Mouse (Mus musculus): ENCODE data around the gene Gm10073. TPM values are rescaled to one million over a fixed set of nuclear protein-coding genes. Genes with fewer than 3 reads are reported as not detected.
"Not testable (repeated sequence)": the region's sequence is repeated elsewhere in the genome, so short reads cannot be mapped to it uniquely, and the experiment has no call there.

The Gm10073 gene
- polyA plus RNA-seq (2015; fragmentation: Nextera tagmentation; extraction: Ambion mirVana), result 7.2 and 7.3 TPM in 2 replicates

- not testable (repeated sequence) for H3K36me3 ChIP-seq (replicated peaks; ENCODE audit: insufficient read depth, low read length); H3K9me3 ChIP-seq (ENCODE audit: low read length); H3K4me3 ChIP-seq (ENCODE audit: low read depth, low read length); DNase-seq; H3K4me2 ChIP-seq (ENCODE audit: low read depth, low read length); H3K27ac ChIP-seq (ENCODE audit: low read depth); H3K27me3 ChIP-seq (ENCODE audit: insufficient read depth, low read length); H3K9ac ChIP-seq (replicated peaks)
- peaks cover 26% of the 10 kb centered on the region for H3K4me1 ChIP-seq (ENCODE audit: insufficient read depth)
- 36% methylated on average over 20 of the region's 20 CpGs for WGBS (ENCODE audit: insufficient replicate concordance)
- ATAC-seq, result peak; percentile 47; the same call in 1 of the 2 replicates
Measured at GRCm38 (mm10) chr8:106573168-106573567, at the start of gene Gm10073. Gm10073 (minus strand) TSS chr8:106573461.

GRCm38 (mm10) chr8:106623016-106623415, 49.8 kb upstream of the Gm10073 start:
- H3K9me3 ChIP-seq (ENCODE audit: low read length), result no peaks in the 10 kb centered on the region
- peak overlapping the region; percentile 33 for H3K4me2 ChIP-seq (ENCODE audit: low read depth, low read length)
- TF ChIP-seq EP300 (IDR thresholded peaks at IDR 0.05; ENCODE audit: low read depth) (no peak), CTCF (IDR thresholded peaks at IDR 0.05; ENCODE audit: low read depth) (no peak)
- no peak overlapping the region for H3K9ac ChIP-seq (replicated peaks)
- H3K36me3 ChIP-seq (replicated peaks; ENCODE audit: insufficient read depth, low read length), result no peaks in the 10 kb centered on the region
- H3K4me3 ChIP-seq (ENCODE audit: low read depth, low read length), result no peak overlapping the region
- DNase-seq (no peak), ATAC-seq (peak; percentile 40)
- H3K27me3 ChIP-seq (ENCODE audit: insufficient read depth, low read length), result no peaks in the 10 kb centered on the region
- H3K27ac ChIP-seq (ENCODE audit: low read depth), result peak overlapping the region; percentile 68
- H3K4me1 ChIP-seq (ENCODE audit: insufficient read depth), result peaks cover 13% of the 10 kb centered on the region
- 43% methylated on average over 5 of the region's 5 CpGs for WGBS (ENCODE audit: insufficient replicate concordance)

DNA sequence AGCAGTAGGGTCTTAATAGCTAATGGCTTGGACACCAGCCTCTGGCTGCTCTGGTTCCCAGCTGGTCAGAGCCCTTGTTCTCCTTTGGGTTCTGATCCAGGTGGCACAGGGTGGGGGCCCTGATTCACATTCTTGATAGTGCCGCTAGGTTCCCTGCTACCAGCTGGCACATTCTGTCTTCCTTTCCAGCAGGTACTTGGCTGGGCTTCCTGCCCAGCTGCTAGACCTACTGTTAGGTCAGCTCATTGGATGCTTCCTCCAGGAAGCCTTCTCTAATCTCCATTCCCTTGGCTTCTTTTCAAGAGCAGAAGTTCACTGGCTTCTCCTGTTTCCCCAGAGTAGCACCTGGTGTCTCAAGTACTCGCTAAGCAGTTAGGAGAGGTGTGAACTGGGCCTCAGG, 47.2 kb upstream of the Gm10073 start:
- Histone ChIP-seq H3K9ac (replicated peaks) (no peak overlapping the region), H3K4me2 (ENCODE audit: low read depth, low read length) (no peak overlapping the region), H3K4me3 (ENCODE audit: low read depth, low read length) (no peak overlapping the region), H3K27me3 (ENCODE audit: insufficient read depth, low read length) (no peaks in the 10 kb centered on the region), H3K27ac (ENCODE audit: low read depth) (peak overlapping the region; percentile 53; the same call in 1 of the 2 replicates), H3K9me3 (ENCODE audit: low read length) (no peaks in the 10 kb centered on the region), H3K36me3 (replicated peaks; ENCODE audit: insufficient read depth, low read length) (no peaks in the 10 kb centered on the region), H3K4me1 (ENCODE audit: insufficient read depth) (peaks cover 19% of the 10 kb centered on the region)
- TF ChIP-seq EP300 (IDR thresholded peaks at IDR 0.05; ENCODE audit: low read depth), result no peak
- TF ChIP-seq CTCF (IDR thresholded peaks at IDR 0.05; ENCODE audit: low read depth), result no peak
- no peak for DNase-seq
- WGBS (ENCODE audit: insufficient replicate concordance), result 67% methylated on average over 2 of the region's 2 CpGs
- ATAC-seq, result no peak

DNA sequence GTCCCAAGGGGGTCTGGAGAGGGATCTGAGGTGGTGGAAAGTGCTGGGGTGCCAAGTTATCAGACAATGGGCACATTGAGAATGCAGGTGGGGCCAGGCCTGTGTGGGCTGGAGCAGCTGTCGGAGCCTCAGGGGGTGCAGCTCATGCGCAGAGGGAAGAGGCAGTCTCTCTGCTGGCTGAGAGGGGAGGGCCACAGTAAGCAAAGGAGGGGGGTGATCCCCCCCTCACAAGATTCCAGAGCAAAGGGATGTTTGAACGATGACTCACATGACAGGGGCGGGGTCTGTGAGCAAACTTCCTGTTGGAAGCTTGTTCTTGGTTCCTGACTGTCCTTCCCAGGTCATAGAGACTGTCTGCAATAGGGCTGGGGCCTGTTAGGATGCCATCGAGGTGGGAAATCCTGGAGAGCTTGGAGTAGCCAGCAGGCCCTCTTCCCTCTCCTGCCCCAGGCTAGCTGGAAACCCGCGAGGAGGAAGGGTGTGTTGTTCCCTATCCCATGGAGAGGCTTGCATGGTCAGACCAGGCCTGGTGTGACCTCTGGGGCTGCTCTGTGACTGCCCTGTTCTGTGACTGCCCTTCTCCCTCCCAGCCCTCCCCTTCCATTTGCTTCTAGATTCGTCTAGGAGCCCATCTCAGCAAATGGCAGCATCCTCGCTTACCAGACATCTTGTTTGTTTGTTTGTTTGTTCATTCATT, 46.4 kb upstream of the Gm10073 start:
- Histone ChIP-seq H3K4me1 (ENCODE audit: insufficient read depth) (peaks cover 19% of the 10 kb centered on the region), H3K27me3 (ENCODE audit: insufficient read depth, low read length) (no peaks in the 10 kb centered on the region), H3K4me2 (ENCODE audit: low read depth, low read length) (no peak overlapping the region), H3K4me3 (ENCODE audit: low read depth, low read length) (no peak overlapping the region), H3K9me3 (ENCODE audit: low read length) (no peaks in the 10 kb centered on the region), H3K9ac (replicated peaks) (no peak overlapping the region; the same call in 1 of the 2 replicates), H3K36me3 (replicated peaks; ENCODE audit: insufficient read depth, low read length) (no peaks in the 10 kb centered on the region), H3K27ac (ENCODE audit: low read depth) (peak overlapping the region; percentile 53)
- peak; percentile 82 for ATAC-seq
- DNase-seq, result peak; percentile 69
- 46% methylated on average over 9 of the region's 9 CpGs for WGBS (ENCODE audit: insufficient replicate concordance)
- TF ChIP-seq EP300 (IDR thresholded peaks at IDR 0.05; ENCODE audit: low read depth), result peak; percentile 32; the same call in 1 of the 2 replicates
- no peak for TF ChIP-seq CTCF (IDR thresholded peaks at IDR 0.05; ENCODE audit: low read depth)

- H3K27me3 ChIP-seq (ENCODE audit: insufficient read depth, low read length), result no peaks in the 10 kb centered on the region
- H3K4me2 ChIP-seq (ENCODE audit: low read depth, low read length), result no peak overlapping the region
- H3K9me3 ChIP-seq (ENCODE audit: low read length), result no peaks in the 10 kb centered on the region
- no peaks in the 10 kb centered on the region for H3K36me3 ChIP-seq (replicated peaks; ENCODE audit: insufficient read depth, low read length)
- DNase-seq (no peak), ATAC-seq (no peak)
- H3K27ac ChIP-seq (ENCODE audit: low read depth), result no peak overlapping the region
- no peak overlapping the region for H3K4me3 ChIP-seq (ENCODE audit: low read depth, low read length)
- no peak for TF ChIP-seq CTCF (IDR thresholded peaks at IDR 0.05; ENCODE audit: low read depth)
- TF ChIP-seq EP300 (IDR thresholded peaks at IDR 0.05; ENCODE audit: low read depth), result no peak
- no peak overlapping the region for H3K9ac ChIP-seq (replicated peaks)
- H3K4me1 ChIP-seq (ENCODE audit: insufficient read depth), result peaks cover 17% of the 10 kb centered on the region
- 69% methylated on average over 6 of the region's 6 CpGs for WGBS (ENCODE audit: insufficient replicate concordance)
Measured at GRCm38 (mm10) chr8:106618324-106618723, 45.1 kb upstream of the Gm10073 start.

DNA sequence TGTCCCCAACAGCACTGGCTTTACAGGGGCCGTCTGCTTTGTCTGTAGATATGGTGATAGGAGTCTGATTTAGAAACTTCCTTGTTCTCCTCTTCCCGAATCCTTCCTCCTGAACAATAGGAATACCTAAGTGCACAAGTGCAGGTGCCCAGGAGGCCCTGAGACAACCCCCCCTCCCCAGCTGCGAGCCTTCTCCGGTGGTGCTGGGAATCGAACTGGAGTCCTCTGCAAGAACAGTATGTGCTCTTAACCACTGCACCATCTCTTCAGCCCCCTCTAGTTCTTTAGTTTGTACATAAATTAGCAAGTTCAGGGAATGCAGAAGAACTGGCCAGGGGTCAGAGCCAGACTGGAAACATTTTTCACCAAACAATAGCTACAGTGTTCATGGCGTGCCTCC, 44.6 kb upstream of the Gm10073 start:
- Histone ChIP-seq H3K36me3 (replicated peaks; ENCODE audit: insufficient read depth, low read length) (no peaks in the 10 kb centered on the region), H3K27me3 (ENCODE audit: insufficient read depth, low read length) (no peaks in the 10 kb centered on the region), H3K9me3 (ENCODE audit: low read length) (no peaks in the 10 kb centered on the region), H3K9ac (replicated peaks) (no peak overlapping the region), H3K4me3 (ENCODE audit: low read depth, low read length) (no peak overlapping the region), H3K4me2 (ENCODE audit: low read depth, low read length) (no peak overlapping the region), H3K27ac (ENCODE audit: low read depth) (no peak overlapping the region), H3K4me1 (ENCODE audit: insufficient read depth) (peaks cover 17% of the 10 kb centered on the region)
- TF ChIP-seq EP300 (IDR thresholded peaks at IDR 0.05; ENCODE audit: low read depth) (no peak), CTCF (IDR thresholded peaks at IDR 0.05; ENCODE audit: low read depth) (no peak)
- no peak for DNase-seq
- WGBS (ENCODE audit: insufficient replicate concordance), result 76% methylated on average over 6 of the region's 6 CpGs
- no peak for ATAC-seq
